Mouse (Mus musculus): ENCODE data around the gene Becn1.

The Becn1 gene

GRCm38 (mm10) chr11:101315665-101316500 is 13.8 kb upstream of the Becn1 start, which contains the start of gene Psme3:
TSS of gene Psme3 (plus strand) at chr11:101316213.
- DNase-seq (ENCODE audit: extremely low read depth, low read depth), result peak; percentile 95

- DNase-seq (ENCODE audit: extremely low read depth, low read depth), result no peak
These were observed 13.1 kb upstream of the Becn1 start for GRCm38 (mm10) chr11:101315082-101315650.

DNA sequence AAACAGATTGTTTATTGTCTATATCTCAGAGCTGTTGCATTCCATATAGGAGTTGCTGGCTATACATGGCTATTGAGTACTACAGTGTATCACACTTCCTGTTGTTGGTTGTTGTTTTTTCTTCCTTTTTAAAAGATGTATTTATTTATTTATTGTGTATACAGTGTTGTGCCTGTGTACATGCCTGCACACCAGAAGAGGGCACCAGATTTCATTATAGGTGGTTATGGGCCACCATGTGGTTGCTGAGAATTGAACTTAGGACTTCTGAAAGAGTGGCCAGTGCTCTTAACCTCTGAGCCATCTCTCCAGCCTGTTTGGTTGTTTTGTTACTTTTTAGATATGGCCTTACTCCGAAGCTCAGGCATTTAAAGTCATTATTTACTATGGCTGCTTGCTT is 12.5 kb upstream of the Becn1 start:
- DNase-seq (ENCODE audit: extremely low read depth, low read depth), result no peak

GRCm38 (mm10) chr11:101312150-101312549 is 10.1 kb upstream of the Becn1 start:
- DNase-seq (ENCODE audit: extremely low read depth, low read depth), result peak; percentile 67

GRCm38 (mm10) chr11:101311083-101311482 is 9.0 kb upstream of the Becn1 start:
- peak; percentile 63 for DNase-seq (ENCODE audit: extremely low read depth, low read depth)

GRCm38 (mm10) chr11:101307744-101308143 is 5.7 kb upstream of the Becn1 start:
- DNase-seq (ENCODE audit: extremely low read depth, low read depth), result no peak

DNA sequence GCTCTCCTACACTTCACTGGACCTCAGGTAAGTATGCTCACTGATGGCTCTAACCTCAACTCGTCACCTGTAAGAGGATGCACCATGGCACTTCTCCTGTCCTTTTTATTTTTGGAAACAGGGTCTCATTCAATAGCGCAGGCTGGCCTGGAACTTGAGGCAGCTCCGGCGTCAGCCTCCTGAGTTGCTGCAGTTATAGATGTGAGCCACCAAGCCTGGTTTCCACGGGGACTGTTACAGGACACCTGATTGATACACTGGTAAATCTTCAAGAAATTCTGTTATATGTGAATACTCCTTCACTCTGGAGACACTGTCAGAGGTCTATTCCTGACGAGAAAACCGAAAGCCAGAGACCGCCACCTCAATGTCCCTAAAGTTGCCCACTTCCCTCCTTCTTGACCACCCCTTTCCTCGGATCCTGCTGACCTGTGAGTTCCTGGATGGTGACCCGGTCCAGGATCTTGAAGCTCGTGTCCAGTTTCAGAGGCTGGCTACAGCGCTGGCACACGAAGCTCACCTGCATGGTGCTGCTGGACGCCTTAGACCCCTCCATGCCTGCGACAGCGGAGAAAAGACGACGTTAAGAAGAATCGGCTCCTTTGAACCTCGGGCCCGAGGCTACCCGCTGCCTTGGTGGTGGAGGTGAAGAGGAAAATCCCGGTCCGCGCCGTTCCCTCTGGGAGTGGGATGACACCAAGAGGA is 635 bp downstream of the Becn1 start:
- DNase-seq (ENCODE audit: extremely low read depth, low read depth), result no peak

- no peak for DNase-seq (ENCODE audit: extremely low read depth, low read depth)
These were observed 1.2 kb downstream of the Becn1 start for GRCm38 (mm10) chr11:101300881-101301280.

DNA sequence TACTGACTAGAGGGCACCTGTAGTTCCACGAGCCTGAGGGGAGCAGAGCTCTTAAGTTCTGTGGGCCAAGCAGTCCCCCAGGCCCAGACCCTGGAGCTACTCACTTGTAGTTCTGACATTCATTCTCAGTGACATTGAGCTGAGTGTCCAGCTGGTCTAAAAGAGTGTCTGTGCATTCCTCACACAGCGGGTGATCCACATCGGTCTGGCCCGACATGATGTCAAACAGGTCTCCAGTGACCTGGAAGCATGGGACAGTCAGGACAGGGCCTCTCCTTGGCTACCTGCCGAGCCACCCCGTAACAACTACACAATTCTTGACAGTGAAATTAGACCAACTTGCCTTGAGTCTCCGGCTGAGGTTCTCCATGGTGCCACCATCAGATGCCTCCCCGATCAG is 6.9 kb downstream of the Becn1 start:
- no peak for DNase-seq (ENCODE audit: extremely low read depth, low read depth)

DNA sequence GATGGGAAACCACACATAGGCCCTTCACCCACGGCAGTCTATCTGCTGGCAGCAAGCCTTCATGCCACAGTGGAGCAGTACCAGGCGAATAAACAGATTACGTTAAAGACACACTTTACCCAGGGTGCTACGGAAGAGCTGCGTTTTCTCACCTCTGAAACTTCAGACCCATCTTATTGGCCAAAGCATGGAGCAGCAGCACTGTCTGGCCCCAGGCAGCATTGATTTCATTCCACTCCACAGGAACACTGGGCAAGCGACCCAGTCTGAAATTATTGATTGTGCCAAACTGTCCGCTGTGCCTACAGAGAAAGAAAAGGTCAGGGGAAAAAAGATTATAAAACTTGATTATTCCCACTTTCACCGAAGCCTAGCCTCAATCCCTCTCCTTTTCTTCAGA is 10.9 kb downstream of the Becn1 start:
- DNase-seq (ENCODE audit: extremely low read depth, low read depth), result no peak

DNA sequence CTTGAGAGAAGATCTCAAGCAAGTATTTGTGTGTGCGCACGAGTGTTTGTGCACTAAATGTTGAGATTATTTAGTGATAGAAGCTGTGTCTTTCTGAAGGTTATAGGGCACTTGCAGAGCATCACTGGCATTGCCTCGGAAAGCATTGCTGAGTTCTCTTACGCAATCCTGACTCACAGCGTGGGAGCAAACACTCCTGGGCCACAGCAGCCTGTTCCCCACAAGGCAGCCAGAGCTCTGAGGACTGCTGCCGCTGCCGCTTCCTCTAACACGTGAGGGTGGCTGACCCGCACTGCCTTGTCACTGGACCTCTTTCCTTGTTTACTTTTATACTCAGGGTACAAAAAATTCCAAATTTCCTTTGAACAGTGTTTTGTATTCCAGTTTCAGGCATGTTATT is 14.8 kb downstream of the Becn1 start:
- no peak for DNase-seq (ENCODE audit: extremely low read depth, low read depth)

DNA sequence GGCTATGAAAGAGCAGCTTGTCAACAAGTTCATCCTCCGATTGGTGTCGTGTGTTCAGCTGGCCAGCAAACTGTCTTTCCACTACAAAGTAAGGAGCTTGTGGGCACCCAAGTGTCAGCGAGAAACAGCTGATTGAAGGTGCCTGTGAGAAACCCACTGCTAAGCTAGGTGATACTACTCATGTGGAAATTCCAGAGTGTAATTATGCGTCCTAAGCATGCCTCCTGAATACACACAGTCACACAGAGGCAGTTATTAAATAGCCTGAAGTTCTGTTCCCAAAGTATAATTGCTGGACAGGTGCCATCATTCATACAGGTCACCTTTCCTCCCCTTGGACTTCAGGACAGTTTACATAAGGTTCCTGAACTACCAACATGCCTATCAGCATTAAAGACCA is 18.3 kb downstream of the Becn1 start:
- no peak for DNase-seq (ENCODE audit: extremely low read depth, low read depth)

DNA sequence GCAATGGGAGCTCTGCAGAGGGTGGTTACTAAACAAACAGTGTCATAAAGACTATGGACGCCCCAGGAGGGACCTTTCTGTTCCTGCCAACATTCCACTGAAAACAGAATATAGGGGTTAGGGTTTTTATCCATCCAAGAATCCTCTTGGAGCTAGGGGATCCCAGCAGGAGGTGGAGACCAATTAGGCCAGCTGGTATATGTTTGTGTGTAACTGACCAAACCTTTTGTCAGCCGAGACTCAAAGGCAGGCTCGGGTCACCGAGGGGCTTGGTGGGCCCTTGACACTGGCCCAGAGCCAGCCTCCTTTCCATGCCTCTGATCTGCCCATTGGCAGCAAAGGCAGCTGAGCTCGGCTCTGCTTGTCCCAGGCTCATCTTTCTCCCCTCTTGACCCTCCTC is 19.2 kb downstream of the Becn1 start:
- DNase-seq (ENCODE audit: extremely low read depth, low read depth), result no peak

DNA sequence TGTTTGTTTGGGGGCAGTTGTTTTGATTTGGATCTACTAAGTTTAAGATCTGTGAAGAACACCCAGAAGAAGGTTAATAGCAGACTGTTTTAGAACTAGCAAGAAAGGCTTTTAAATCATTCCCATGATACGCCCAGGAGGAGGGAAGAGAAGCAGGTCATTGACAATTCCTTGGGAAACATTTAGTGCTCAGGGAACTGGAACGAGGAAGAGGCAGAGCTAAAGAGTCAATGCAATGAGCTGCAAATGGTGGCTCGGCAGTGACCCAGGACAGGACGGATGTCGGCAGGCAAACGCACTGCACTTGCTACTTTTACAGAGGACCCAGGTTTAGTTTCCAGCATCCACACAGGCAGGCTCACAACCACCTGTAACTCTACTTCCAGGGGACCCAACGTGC is 21.2 kb downstream of the Becn1 start:
- DNase-seq (ENCODE audit: extremely low read depth, low read depth), result no peak

DNA sequence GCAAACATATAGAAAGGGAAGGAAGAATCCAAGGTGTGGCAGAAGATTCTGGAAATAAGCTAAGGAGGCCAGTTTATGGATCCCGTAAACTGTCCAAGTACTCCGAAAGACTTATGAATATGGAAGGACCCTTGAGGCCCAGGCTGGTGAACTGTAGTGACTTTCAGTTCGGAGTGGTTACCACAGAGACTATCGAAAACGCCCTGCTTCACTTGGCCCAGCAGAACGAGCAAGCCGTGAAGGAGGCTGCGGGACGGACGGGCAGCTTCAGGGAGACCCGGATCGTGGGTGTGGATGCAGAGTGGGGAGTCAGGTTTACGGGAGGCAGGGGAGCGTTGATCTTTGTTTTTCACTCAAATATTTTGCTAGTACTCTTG is 22.9 kb downstream of the Becn1 start:
- DNase-seq (ENCODE audit: extremely low read depth, low read depth), result no peak

GRCm38 (mm10) chr11:101278223-101279192 is 23.6 kb downstream of the Becn1 start, which contains the start of the genes Cntd1 and Coa3:
TSS of gene Cntd1 (plus strand) at chr11:101279012.
TSS of gene Coa3 (minus strand) at chr11:101279114.
- peak; percentile 93 for DNase-seq (ENCODE audit: extremely low read depth, low read depth)

GRCm38 (mm10) chr11:101277381-101278222 is 24.5 kb downstream of the Becn1 start:
- DNase-seq (ENCODE audit: extremely low read depth, low read depth), result peak; percentile 27

DNA sequence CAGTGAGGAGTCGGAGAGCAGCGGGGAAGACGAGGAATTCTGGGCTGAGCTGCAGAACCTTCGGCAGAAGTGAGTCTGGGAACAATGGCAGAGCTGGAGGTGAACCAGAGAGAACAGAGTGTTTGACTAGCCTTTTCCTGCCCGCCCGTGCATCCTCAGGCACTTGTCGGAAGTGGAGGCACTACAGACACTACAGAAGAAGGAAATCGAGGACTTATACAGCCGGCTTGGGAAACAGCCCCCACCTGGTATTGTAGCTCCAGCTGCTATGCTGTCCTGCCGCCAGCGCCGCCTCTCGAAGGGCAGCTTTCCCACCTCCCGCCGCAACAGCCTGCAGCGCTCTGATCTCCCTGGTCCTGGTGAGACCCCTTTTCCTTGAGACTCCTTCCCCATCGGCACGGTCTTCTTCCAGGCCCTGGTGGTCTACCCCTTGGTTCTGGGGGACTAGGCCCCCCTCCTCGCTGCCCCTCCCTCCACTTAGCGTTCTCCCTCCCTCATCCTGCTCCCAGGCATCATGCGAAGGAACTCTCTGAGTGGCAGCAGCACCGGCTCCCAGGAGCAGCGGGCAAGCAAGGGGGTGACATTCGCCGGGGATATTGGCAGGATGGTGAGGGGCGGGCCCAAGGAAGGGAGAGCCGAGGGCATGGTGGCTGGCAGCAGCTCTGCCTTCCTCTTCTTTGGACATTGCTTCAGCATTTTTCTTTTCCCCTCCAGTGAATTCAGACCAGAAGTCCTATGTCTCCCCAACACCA is 25.6 kb downstream of the Becn1 start:
- no peak for DNase-seq (ENCODE audit: extremely low read depth, low read depth)

GRCm38 (mm10) chr11:101275309-101275708 is 26.8 kb downstream of the Becn1 start:
- no peak for DNase-seq (ENCODE audit: extremely low read depth, low read depth)

All from MEL-GATA-1-ER (cell line).